Mouse (Mus musculus) thymus, postnatal 4 days (tissue): Measurements from ENCODE around the gene Anapc15-ps.

Experiments used
- DNase-seq: peaks from one replicate; pipeline ENCODE4 v3.0.0; 2021

Anapc15-ps gene

DNA sequence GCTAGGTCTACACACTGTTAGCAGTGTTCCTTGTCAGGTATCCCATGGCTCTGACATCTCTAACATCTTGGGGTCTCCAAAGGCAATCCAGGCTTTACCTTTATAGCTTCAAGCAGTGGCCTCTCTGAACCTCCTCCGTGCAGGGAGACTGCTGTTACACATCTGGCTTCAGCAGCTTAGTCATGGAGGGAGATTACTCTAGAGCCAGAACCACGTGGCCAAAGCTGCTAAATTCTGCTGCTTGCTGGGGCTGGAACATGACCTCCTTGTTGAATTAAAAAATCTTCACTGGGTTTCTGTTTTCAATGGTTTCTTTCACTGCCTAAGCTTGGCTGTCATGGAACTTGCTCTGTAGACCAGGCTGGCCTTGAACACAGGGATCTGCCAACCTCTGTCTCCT, 44.9 kb downstream of the Anapc15-ps start:
- no peak for DNase-seq

DNA sequence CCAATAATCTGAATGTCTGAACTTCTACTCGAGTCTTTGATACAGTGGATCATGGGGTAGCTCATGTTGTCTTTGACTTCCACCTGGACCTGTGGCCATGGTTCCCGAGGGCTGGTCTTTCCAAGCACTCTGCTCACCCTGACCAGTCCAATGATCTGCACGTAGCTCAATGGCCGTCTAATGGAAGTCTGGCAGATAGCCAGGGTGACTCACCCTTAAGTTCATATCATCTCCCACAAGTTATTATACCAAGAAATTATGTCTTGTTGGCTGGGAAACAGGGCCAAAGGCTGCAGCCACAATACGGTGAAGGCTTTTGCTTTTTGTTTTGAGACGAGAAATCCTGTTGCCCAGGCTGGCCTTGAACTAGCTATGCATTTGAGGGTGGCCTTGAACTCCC, 45.9 kb downstream of the Anapc15-ps start:
- DNase-seq, result no peak

GRCm38 (mm10) chr10:95625300-95625699, 48.0 kb downstream of the Anapc15-ps start:
- no peak for DNase-seq

DNA sequence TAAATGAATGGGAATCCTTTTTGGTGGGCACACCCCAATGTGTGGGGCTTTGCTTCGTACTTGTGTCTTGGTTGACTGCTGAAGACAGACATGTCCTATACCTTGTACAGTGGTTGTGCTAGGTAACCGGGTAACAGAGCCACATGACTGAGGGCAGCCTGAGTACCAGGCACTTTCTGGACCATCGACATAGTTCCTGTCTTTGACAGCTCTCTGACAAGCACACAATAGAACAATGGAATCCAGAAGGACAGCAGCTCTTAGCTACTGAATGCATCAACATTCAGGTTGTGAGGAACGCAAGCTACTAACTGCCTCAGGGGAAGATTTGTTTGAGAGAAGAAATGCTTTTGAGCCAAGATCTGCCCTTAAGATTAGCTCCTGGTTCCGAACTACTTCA, 49.2 kb downstream of the Anapc15-ps start:
- DNase-seq, result no peak

- DNase-seq, result no peak
Measured at GRCm38 (mm10) chr10:95623518-95623905, 49.7 kb downstream of the Anapc15-ps start.
